Mouse (Mus musculus): Measurements from ENCODE around the gene Rcn1.

DNA sequence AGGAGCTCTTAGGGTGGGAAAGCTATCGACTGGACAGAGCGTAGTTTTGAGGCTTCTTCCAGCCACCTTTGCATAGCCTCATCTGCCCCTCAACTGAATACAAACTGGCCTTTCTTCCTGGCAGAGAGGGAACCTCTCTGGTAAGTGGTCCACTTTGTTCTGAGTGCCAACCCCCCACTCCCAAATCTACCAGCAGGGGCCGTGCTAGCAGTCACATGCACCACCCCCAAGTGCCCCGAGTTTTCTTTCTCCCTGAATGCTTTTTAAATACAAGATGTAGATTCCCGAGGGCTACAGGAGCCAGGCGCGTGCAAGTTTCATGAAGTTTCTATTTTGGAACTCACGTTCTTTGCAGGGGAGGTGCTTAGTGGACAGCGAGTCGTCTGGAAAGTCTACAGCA is 33.8 kb upstream of the Rcn1 start:
- TF ChIP-seq CTCF (IDR thresholded peaks at IDR 0.05; ENCODE audit: control insufficient read depth, insufficient read depth, insufficient read length) (no peak), CEBPB (IDR thresholded peaks at IDR 0.05; ENCODE audit: low read depth) (no peak), MYOG (IDR thresholded peaks at IDR 0.05; ENCODE audit: control insufficient read depth, extremely low read depth, insufficient read length) (no peak), MYOD1 (IDR thresholded peaks at IDR 0.05; ENCODE audit: control insufficient read depth, insufficient read length, low read depth) (no peak), MAX (IDR thresholded peaks at IDR 0.05) (no peak)

All from C2C12 (cell line).